Mouse (Mus musculus) heart, embryonic 13.5 days (tissue): ENCODE measurements around the gene Aga. TPM values are rescaled to one million over a fixed set of nuclear protein-coding genes. Genes with fewer than 3 reads are reported as not detected.
"Not testable (repeated sequence)": the region's sequence is repeated elsewhere in the genome, so short reads cannot be mapped to it uniquely, and the experiment has no call there.

Experiments
- ATAC-seq: fragments of 200-750 bp; cut with Nextera tagmentation; 2 replicates; pipeline ENCODE4 v1.8.0; 2017; ENCODE audit warnings: moderate TSS enrichment; ENCODE audit not compliant: insufficient number of reproducible peaks, low FRiP score, low TSS enrichment; ENCODE audit errors: extremely low read depth
- H3K27ac ChIP-seq: fragments of 300-500 bp; sonication (generic); replicated peaks from 2 replicates; pipeline ENCODE4 v1.5.1; 2015; ENCODE audit warnings: moderate library complexity, mild to moderate bottlenecking, inconsistent platforms
- H3K27me3 ChIP-seq: fragments of 300-500 bp; sonication (generic); replicated peaks from 2 replicates; pipeline ENCODE4 v1.6.1; 2015; ENCODE audit warnings: mild to moderate bottlenecking, inconsistent platforms
- H3K36me3 ChIP-seq: fragments of 300-500 bp; sonication (generic); 2 replicates; pipeline ENCODE4 v1.6.1; 2015; ENCODE audit warnings: mild to moderate bottlenecking, inconsistent platforms
- H3K4me1 ChIP-seq: fragments of 300-500 bp; sonication (generic); 2 replicates; pipeline ENCODE4 v1.6.1; 2015; ENCODE audit warnings: inconsistent platforms
- H3K4me2 ChIP-seq: fragments of 300-500 bp; sonication (generic); 2 replicates; pipeline ENCODE4 v1.6.1; 2015; ENCODE audit warnings: inconsistent platforms, mild to moderate bottlenecking, moderate library complexity
- H3K4me3 ChIP-seq: fragments of 300-500 bp; sonication (generic); 2 replicates; pipeline ENCODE4 v1.5.1; 2015; ENCODE audit warnings: moderate library complexity, mild to moderate bottlenecking, inconsistent platforms
- H3K9ac ChIP-seq: fragments of 300-500 bp; sonication (generic); 2 replicates; pipeline ENCODE4 v1.6.1; 2015; ENCODE audit warnings: inconsistent platforms, mild to moderate bottlenecking, moderate library complexity
- H3K9me3 ChIP-seq: fragments of 300-500 bp; sonication (generic); 2 replicates; pipeline ENCODE4 v1.6.1; 2016; ENCODE audit warnings: inconsistent platforms
- WGBS: fragments of 180-500 bp; shearing (Covaris S2); methylation state at CpG from one replicate; pipeline ENCODE4 v1.1.7; 2015; ENCODE audit warnings: mixed read lengths; 5-methylcytosine and 5-hydroxymethylcytosine counted together
- polyA plus RNA-seq: library from polyadenylated mRNA; unstranded; fragments of >200 nt; fragmentation: Nextera tagmentation; extraction: Ambion mirVana; gene quantifications from 2 replicates; pipeline ENCODE4 v1.2.1, GENCODE M21; 2015

The Aga gene
- 36.2 and 41.2 TPM in 2 replicates for polyA plus RNA-seq

- ATAC-seq = peak; percentile 86
- Histone ChIP-seq H3K9ac (peak within 1 kb of the TSS; percentile 93), H3K9me3 (no peaks in the 10 kb centered on the region), H3K4me2 (peak within 1 kb of the TSS; percentile 70), H3K27me3 (no peaks in the 10 kb centered on the region), H3K27ac (peak within 1 kb of the TSS; percentile 91), H3K4me1 (peaks cover 9% of the 10 kb centered on the region; the same call in 1 of the 2 replicates), H3K36me3 (peaks cover 24% of the 10 kb centered on the region), H3K4me3 (peak within 1 kb of the TSS; percentile 77)
- under 1% methylated on average over 24 of the region's 24 CpGs for WGBS
Measured at GRCm38 (mm10) chr8:53511551-53512127, at the start of gene Aga. TSS of gene Aga (plus strand) at chr8:53511727.

GRCm38 (mm10) chr8:53489063-53489462 lies 22.5 kb upstream of the Aga start:
- no peaks in the 10 kb centered on the region for H3K4me1 ChIP-seq
- no peak overlapping the region for H3K9ac ChIP-seq
- WGBS = 51% methylated on average over 2 of the region's 2 CpGs
- no peaks in the 10 kb centered on the region for H3K27me3 ChIP-seq
- H3K4me3 ChIP-seq = no peak overlapping the region
- no peak for ATAC-seq
- H3K36me3 ChIP-seq = no peaks in the 10 kb centered on the region
- H3K4me2 ChIP-seq = no peak overlapping the region
- H3K27ac ChIP-seq = no peak overlapping the region
- 0 out of 2 replicates have a peak, but pooled peaks cover 4% of the 10 kb centered on the region for H3K9me3 ChIP-seq

- Histone ChIP-seq H3K36me3 (no peaks in the 10 kb centered on the region), H3K4me3 (no peak overlapping the region), H3K4me2 (no peak overlapping the region), H3K9me3 (0 out of 2 replicates have a peak, but pooled peaks cover 4% of the 10 kb centered on the region), H3K27me3 (no peaks in the 10 kb centered on the region), H3K9ac (no peak overlapping the region), H3K4me1 (no peaks in the 10 kb centered on the region), H3K27ac (no peak overlapping the region)
- 76% methylated on average over 1 of the region's 1 CpGs for WGBS
- ATAC-seq = no peak
Measured at GRCm38 (mm10) chr8:53496216-53496615, 15.3 kb upstream of the Aga start.

DNA sequence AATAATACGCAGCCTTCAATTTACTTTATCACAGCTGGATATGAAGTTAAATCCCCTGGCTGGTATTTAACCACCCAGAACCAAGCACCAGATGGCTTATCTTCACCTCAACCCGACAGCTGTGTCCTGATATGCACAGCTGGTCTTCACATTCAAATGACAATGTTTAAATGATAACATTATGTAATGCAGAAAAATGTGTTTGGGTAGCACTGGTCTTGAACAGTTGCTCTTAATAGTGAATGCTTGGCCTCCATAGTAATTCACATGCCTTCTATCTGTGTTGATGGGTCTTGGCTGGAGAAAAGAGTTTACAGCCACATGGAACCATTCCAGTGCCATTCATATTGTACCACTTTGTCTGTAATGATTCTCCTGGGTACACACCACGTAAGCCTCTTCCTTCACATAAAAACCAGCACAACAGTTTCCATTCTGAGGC lies 14.6 kb upstream of the Aga start:
- Histone ChIP-seq H3K4me1 (no peaks in the 10 kb centered on the region), H3K9me3 (0 out of 2 replicates have a peak, but pooled peaks cover 4% of the 10 kb centered on the region), H3K27ac (no peak overlapping the region), H3K9ac (no peak overlapping the region), H3K36me3 (no peaks in the 10 kb centered on the region), H3K27me3 (no peaks in the 10 kb centered on the region), H3K4me3 (no peak overlapping the region), H3K4me2 (no peak overlapping the region)
- ATAC-seq = no peak
- WGBS = 48% methylated on average over 3 of the region's 3 CpGs

- H3K9ac ChIP-seq, H3K4me1 ChIP-seq, H3K4me2 ChIP-seq, ATAC-seq, H3K27me3 ChIP-seq, H3K4me3 ChIP-seq, H3K9me3 ChIP-seq, H3K36me3 ChIP-seq, H3K27ac ChIP-seq: not testable (repeated sequence)
- WGBS = 70% methylated on average over 3 of the region's 3 CpGs
Measured at GRCm38 (mm10) chr8:53538049-53538448, 26.5 kb downstream of the Aga start.

DNA sequence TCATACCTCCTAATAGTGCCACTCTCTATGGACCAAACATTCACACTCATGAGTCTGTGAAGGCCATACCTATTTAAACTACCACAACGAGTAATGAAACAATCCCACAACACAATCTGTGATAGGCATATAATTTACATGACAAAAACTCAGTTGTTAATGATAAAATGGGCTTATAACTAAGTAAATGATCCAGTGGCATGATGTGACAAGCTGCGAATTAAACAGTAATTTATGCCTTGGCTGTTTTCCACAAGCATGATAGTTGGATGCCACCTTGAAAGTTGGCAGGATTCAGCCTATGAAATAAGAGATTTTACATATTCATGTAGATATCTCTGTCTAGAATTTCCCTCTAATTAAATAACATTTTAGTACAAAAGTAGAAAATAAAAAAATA lies 28.1 kb downstream of the Aga start:
- no peaks in the 10 kb centered on the region for H3K9me3 ChIP-seq
- no peaks in the 10 kb centered on the region for H3K4me1 ChIP-seq
- no peaks in the 10 kb centered on the region for H3K27me3 ChIP-seq
- 70% methylated on average over 2 of the region's 2 CpGs for WGBS
- H3K36me3 ChIP-seq = no peaks in the 10 kb centered on the region
- ATAC-seq = no peak
- H3K27ac ChIP-seq = no peak overlapping the region
- H3K4me2 ChIP-seq = no peak overlapping the region
- no peak overlapping the region for H3K9ac ChIP-seq
- H3K4me3 ChIP-seq = no peak overlapping the region

GRCm38 (mm10) chr8:53562441-53563040 lies 51.0 kb downstream of the Aga start:
- Histone ChIP-seq H3K4me3 (no peak overlapping the region), H3K9me3 (no peaks in the 10 kb centered on the region), H3K4me2 (no peak overlapping the region), H3K9ac (no peak overlapping the region), H3K27ac (no peak overlapping the region), H3K4me1 (no peaks in the 10 kb centered on the region), H3K27me3 (no peaks in the 10 kb centered on the region), H3K36me3 (no peaks in the 10 kb centered on the region)
- WGBS = 80% methylated on average over 10 of the region's 10 CpGs
- no peak for ATAC-seq

GRCm38 (mm10) chr8:53566223-53566622 lies 54.7 kb downstream of the Aga start:
- Histone ChIP-seq H3K9ac (no peak overlapping the region), H3K4me1 (no peaks in the 10 kb centered on the region), H3K9me3 (no peaks in the 10 kb centered on the region), H3K27ac (no peak overlapping the region), H3K4me3 (no peak overlapping the region), H3K27me3 (no peaks in the 10 kb centered on the region), H3K4me2 (no peak overlapping the region), H3K36me3 (no peaks in the 10 kb centered on the region)
- WGBS = 81% methylated on average over 6 of the region's 6 CpGs
- no peak for ATAC-seq

Other genes starting within 250 kb of the Aga start
- gene Neil3, start 127.3 kb downstream of the Aga start, polyA plus RNA-seq = 19.2 and 20.0 TPM in 2 replicates